Mouse (Mus musculus) T-helper 1 cell (primary cell): ENCODE measurements at regions not wholly inside any gene's neighbourhood (a gene's known extent, or its start where the extent isn't known, plus 50 kb on each side); places are given as distances from the start of the nearest gene placed in this dataset.

Source experiments
- in situ Hi-C: fragments of 300-600 bp; cut with MboI, MseI; formaldehyde crosslinking; loops from one replicate; pipeline ENCODE4 v1.15.1; 2025; ENCODE audit warnings: high pct_unique_total_duplicates

DNA sequence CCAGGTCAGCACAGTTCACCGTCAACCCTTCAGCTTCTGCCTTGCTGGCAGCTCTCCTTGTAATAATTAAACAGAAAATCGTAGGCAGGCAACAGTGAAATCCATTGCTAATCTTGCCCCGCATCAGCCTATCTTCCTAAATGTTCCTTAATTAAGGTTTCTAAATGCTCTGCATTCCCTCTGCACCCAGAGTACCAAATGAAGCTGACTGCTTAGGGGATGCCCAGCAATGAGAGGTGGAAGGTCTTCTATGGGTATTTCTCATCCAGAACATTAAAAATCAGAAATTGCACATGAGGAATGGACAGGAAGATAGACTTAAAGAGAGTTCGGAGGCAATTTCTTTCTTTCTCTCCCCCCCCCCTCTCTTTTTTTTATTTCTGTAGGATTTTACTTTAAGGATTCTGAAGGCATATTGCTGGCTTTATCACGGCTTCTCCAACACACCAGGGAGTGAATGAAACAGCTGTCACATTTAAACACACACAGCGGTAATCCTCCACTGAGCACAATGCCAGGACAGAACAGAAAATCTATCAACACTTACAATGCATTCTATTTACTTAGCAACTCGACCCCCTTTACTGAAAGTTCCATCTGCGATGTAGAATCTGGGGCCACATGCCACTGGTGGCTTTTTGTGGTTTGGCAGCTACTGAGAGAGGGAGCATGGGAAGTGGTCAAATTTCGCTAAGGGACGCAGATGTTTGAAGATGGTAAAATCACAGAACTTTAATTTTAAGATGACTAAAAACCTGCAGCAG is 584.2 kb upstream of the Kirrel3 start:
- in situ Hi-C loops = no loop called here

DNA sequence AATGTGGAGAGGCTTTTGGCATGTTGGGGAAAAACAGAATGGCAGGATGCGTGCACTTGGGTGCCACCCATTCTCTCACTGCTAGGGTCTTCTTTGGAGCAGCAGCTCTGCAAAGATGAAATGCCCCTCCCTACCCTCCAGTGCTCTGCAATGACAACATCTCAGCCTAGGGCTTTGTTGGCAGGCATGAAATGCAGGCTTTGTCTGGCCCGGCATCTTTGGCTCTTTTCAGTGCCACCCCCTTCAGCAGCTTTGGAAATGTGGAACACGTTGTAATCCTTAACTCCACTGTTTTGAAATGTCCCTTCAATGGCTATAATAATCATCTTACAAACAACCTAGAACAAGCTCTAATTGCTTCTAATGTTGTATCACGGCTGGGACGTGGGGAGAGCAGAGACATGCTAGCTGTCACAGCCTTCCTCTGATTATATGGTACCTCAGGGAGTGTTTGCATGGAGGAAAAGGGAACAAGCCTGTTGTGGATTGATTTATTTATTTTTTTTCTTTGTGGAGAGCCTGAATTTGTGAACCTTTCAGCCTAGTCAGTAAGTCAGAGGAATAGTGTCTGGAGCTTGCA is 581.6 kb upstream of the Kirrel3 start:
- in situ Hi-C loops = no loop called here

GRCm38 (mm10) chr9:33914919-33915318 is 570.8 kb upstream of the Kirrel3 start:
- in situ Hi-C loops = no loop called here

GRCm38 (mm10) chr9:33915349-33916056 is 570.2 kb upstream of the Kirrel3 start:
- in situ Hi-C loops = no loop called here

- in situ Hi-C loops = no loop called here
Measured at GRCm38 (mm10) chr9:33930286-33930685, 555.4 kb upstream of the Kirrel3 start.

- in situ Hi-C loops = no loop called here
Measured at GRCm38 (mm10) chr9:33934071-33934470, 551.6 kb upstream of the Kirrel3 start.

GRCm38 (mm10) chr9:33954319-33954718 is 531.4 kb upstream of the Kirrel3 start:
- in situ Hi-C loops = no loop called here
